Mouse (Mus musculus) intestine, postnatal 0 days (tissue): ENCODE measurements around the gene A430005L14Rik. TPM values are rescaled to one million over a fixed set of nuclear protein-coding genes. Genes with fewer than 3 reads are reported as not detected.

Experiments used
- ATAC-seq: fragments of 200-750 bp; cut with Nextera tagmentation; 2 replicates; pipeline ENCODE4 v1.8.0; 2017; ENCODE audit warnings: mild to moderate bottlenecking, moderate TSS enrichment, moderate library complexity
- H3K27ac ChIP-seq: fragments of 300-500 bp; sonication (generic); 2 replicates; pipeline ENCODE4 v1.5.1; 2014; ENCODE audit warnings: mild to moderate bottlenecking, low read depth, low read length, moderate library complexity
- H3K27me3 ChIP-seq: fragments of 300-500 bp; sonication (generic); replicated peaks from 2 replicates; pipeline ENCODE4 v1.6.1; 2014; ENCODE audit warnings: low read length, mixed read lengths; ENCODE audit not compliant: control insufficient read depth, insufficient read depth
- H3K36me3 ChIP-seq: fragments of 300-500 bp; sonication (generic); 2 replicates; pipeline ENCODE4 v1.6.1; 2014; ENCODE audit warnings: mild to moderate bottlenecking, moderate library complexity; ENCODE audit not compliant: control insufficient read depth, insufficient read depth
- H3K4me1 ChIP-seq: fragments of 300-500 bp; sonication (generic); replicated peaks from 2 replicates; pipeline ENCODE4 v1.6.1; 2014; ENCODE audit warnings: antibody characterized with exemption, low read length, mixed read lengths; ENCODE audit not compliant: control insufficient read depth, insufficient read depth
- H3K4me2 ChIP-seq: fragments of 300-500 bp; sonication (generic); replicated peaks from 2 replicates; pipeline ENCODE4 v1.6.1; 2014; ENCODE audit warnings: low read depth, mild to moderate bottlenecking, moderate library complexity
- H3K4me3 ChIP-seq: fragments of 300-500 bp; sonication (generic); 2 replicates; pipeline ENCODE4 v1.5.1; 2014; ENCODE audit warnings: low read depth, low read length
- H3K9ac ChIP-seq: fragments of 300-500 bp; sonication (generic); 2 replicates; pipeline ENCODE4 v1.6.1; 2014; ENCODE audit warnings: mild to moderate bottlenecking, low read depth, low read length
- H3K9me3 ChIP-seq: fragments of 300-500 bp; sonication (generic); 2 replicates; pipeline ENCODE4 v1.6.1; 2016; ENCODE audit warnings: mixed run types; ENCODE audit not compliant: control insufficient read depth
- CTCF ChIP-seq: sonication (generic); IDR thresholded peaks from 2 replicates; pipeline ENCODE4 v1.5.1; 2016; ENCODE audit warnings: low read depth, mild to moderate bottlenecking, control low read depth, antibody characterized with exemption, moderate library complexity
- WGBS: fragments of 180-500 bp; shearing (Covaris S2); extraction: QIAGEN DNeasy Blood & Tissue Kit; methylation state at CpG from one replicate; pipeline ENCODE4 v1.1.7; 2014; 5-methylcytosine and 5-hydroxymethylcytosine counted together
- polyA plus RNA-seq: library from polyadenylated mRNA; unstranded; fragments of >200 nt; fragmentation: Nextera tagmentation; extraction: Ambion mirVana; gene quantifications from 2 replicates; pipeline ENCODE4 v1.2.1, GENCODE M21; 2015

Gene A430005L14Rik
- polyA plus RNA-seq, 1 experiment from 2014 or later: 62.6 TPM

- H3K4me2 ChIP-seq: no peak overlapping the region
- H3K27me3 ChIP-seq: no peaks in the 10 kb centered on the region
- no peak overlapping the region for H3K9ac ChIP-seq
- H3K4me1 ChIP-seq: peaks cover 6% of the 10 kb centered on the region; the same call in 1 of the 2 replicates
- no peak overlapping the region for H3K4me3 ChIP-seq
- no peak for TF ChIP-seq CTCF
- WGBS: 90% methylated on average over 11 of the region's 11 CpGs
- no peak overlapping the region for H3K27ac ChIP-seq
- H3K9me3 ChIP-seq: no peaks in the 10 kb centered on the region
- no peak for ATAC-seq
- H3K36me3 ChIP-seq: peaks cover 46% of the 10 kb centered on the region
These were observed 23.4 kb downstream of the A430005L14Rik start for GRCm38 (mm10) chr4:153980470-153980869.

GRCm38 (mm10) chr4:153992715-153993114 lies 35.7 kb downstream of the A430005L14Rik start:
- H3K27ac ChIP-seq: no peak overlapping the region
- peaks cover 69% of the 10 kb centered on the region for H3K36me3 ChIP-seq
- H3K4me3 ChIP-seq: no peak overlapping the region
- ATAC-seq: no peak
- no peaks in the 10 kb centered on the region for H3K27me3 ChIP-seq
- no peak overlapping the region for H3K4me2 ChIP-seq
- 92% methylated on average over 10 of the region's 10 CpGs for WGBS
- no peak overlapping the region for H3K9ac ChIP-seq
- TF ChIP-seq CTCF: no peak
- H3K4me1 ChIP-seq: no peaks in the 10 kb centered on the region
- H3K9me3 ChIP-seq: no peaks in the 10 kb centered on the region

GRCm38 (mm10) chr4:153993505-153993904 lies 36.5 kb downstream of the A430005L14Rik start:
- ATAC-seq: no peak
- Histone ChIP-seq H3K4me2 (no peak overlapping the region), H3K27me3 (no peaks in the 10 kb centered on the region), H3K9ac (no peak overlapping the region), H3K4me1 (no peaks in the 10 kb centered on the region), H3K36me3 (peaks cover 70% of the 10 kb centered on the region), H3K4me3 (no peak overlapping the region), H3K9me3 (no peaks in the 10 kb centered on the region), H3K27ac (no peak overlapping the region)
- WGBS: 86% methylated on average over 8 of the region's 8 CpGs
- TF ChIP-seq CTCF: no peak

DNA sequence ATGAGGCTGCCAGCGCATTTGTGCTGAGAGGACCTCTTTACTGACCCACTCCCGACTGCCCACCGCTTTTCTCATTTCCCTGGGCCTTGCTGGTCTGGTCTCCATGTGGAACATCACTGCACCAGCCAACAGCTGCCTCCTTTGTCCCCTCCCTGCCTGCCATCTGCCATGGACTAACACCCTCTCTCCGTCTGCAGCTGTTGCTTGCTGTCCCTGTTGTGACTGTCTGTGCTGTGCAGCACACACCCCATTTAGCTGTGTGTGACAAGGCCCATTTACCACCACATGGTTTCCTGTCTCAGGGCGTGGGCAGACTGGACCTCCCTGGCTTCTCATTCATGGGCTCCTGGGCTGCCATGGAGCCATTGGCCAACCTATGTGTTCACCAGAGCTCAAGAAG lies 48.5 kb downstream of the A430005L14Rik start:
- no peak overlapping the region for H3K9ac ChIP-seq
- H3K4me3 ChIP-seq: no peak overlapping the region
- H3K27me3 ChIP-seq: no peaks in the 10 kb centered on the region
- WGBS: 93% methylated on average over 5 of the region's 5 CpGs
- H3K4me2 ChIP-seq: no peak overlapping the region
- no peak for ATAC-seq
- H3K9me3 ChIP-seq: no peaks in the 10 kb centered on the region
- peaks cover 42% of the 10 kb centered on the region for H3K36me3 ChIP-seq
- TF ChIP-seq CTCF: no peak
- no peaks in the 10 kb centered on the region for H3K4me1 ChIP-seq
- H3K27ac ChIP-seq: no peak overlapping the region

GRCm38 (mm10) chr4:154006264-154006663 lies 49.2 kb downstream of the A430005L14Rik start:
- no peak overlapping the region for H3K4me3 ChIP-seq
- H3K9ac ChIP-seq: no peak overlapping the region
- no peaks in the 10 kb centered on the region for H3K4me1 ChIP-seq
- no peaks in the 10 kb centered on the region for H3K9me3 ChIP-seq
- ATAC-seq: no peak
- no peak for TF ChIP-seq CTCF
- 84% methylated on average over 6 of the region's 6 CpGs for WGBS
- H3K27ac ChIP-seq: no peak overlapping the region
- H3K27me3 ChIP-seq: no peaks in the 10 kb centered on the region
- peaks cover 42% of the 10 kb centered on the region for H3K36me3 ChIP-seq
- no peak overlapping the region for H3K4me2 ChIP-seq

DNA sequence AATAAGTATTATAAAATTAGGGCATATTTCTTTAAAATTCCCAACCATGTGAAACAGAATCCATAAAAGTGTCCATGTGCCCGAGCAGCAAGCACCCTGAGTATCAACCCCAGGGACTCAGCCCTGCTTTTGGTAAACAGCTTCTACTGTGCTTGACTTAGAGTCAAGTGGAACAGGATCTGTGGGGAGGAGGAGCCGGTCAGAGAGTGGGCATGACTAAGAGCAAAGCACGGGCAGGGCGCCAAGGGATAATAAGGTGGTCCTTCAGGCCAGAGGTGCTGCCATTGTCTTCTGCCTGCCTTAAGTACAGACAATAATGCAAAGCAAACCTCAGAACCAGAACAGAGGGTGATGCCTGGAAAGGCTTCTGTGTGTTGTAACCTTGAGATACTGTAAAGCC lies 50.7 kb downstream of the A430005L14Rik start:
- H3K4me2 ChIP-seq: no peak overlapping the region
- no peaks in the 10 kb centered on the region for H3K4me1 ChIP-seq
- TF ChIP-seq CTCF: no peak
- no peaks in the 10 kb centered on the region for H3K27me3 ChIP-seq
- no peak for ATAC-seq
- peaks cover 37% of the 10 kb centered on the region for H3K36me3 ChIP-seq
- no peak overlapping the region for H3K4me3 ChIP-seq
- no peak overlapping the region for H3K9ac ChIP-seq
- H3K27ac ChIP-seq: no peak overlapping the region
- WGBS: 72% methylated on average over 4 of the region's 4 CpGs
- H3K9me3 ChIP-seq: no peaks in the 10 kb centered on the region
